Comparison of ENCODE assay signal across 26 mouse cellular contexts in the genomic region with DNA sequence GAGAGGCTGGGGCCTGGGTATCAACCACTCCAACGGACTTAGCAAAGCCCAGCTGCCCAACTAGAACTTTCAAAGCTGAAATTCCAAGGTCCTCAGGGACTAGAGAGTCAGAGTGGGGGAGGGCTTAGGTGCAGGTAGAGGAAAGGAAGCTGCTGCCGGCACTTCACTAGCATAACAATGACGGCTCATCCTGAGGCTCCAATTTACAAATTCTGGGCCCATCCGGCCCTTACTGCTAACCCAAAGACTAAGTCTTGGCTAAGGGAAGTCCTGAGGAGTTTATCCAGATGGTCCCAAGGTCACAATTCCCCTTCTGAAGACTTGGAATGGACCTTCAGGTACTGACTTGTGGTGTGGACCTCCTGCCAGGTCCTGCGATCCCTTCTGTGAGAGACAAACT. TPM values are rescaled to one million over a fixed set of nuclear protein-coding genes. Genes with fewer than 3 reads are reported as not detected.
"Had no signal": no experiment of that assay in that cellular context is flagged by ENCODE, and none has a peak within 500 bp of the region (broad histone marks: within the 10 kb centered on the region; RNA-seq: fewer than 3 reads in every experiment).

No protein-coding gene starts in this region.

- H3K9me3 ChIP-seq: limb, embryonic 10.5 days; limb, embryonic 13.5 days; liver, embryonic 12.5 days; liver, embryonic 15.5 days; lung, embryonic 15.5 days; midbrain, embryonic 10.5 days; neural tube, embryonic 13.5 days had no signal

- H3K9ac ChIP-seq: liver, embryonic 12.5 days; liver, embryonic 15.5 days; lung, embryonic 15.5 days; neural tube, embryonic 13.5 days had no signal

- H3K27ac ChIP-seq: limb, embryonic 10.5 days; limb, embryonic 13.5 days; liver, embryonic 12.5 days; liver, embryonic 15.5 days; lung, embryonic 15.5 days; midbrain, embryonic 10.5 days; neural tube, embryonic 13.5 days; stomach, postnatal 0 days had no signal

- ATAC-seq: liver, embryonic 12.5 days had no signal

- H3K4me3 ChIP-seq: limb, embryonic 10.5 days; limb, embryonic 13.5 days; liver, embryonic 12.5 days; liver, embryonic 15.5 days; lung, embryonic 15.5 days; megakaryocyte, embryonic 14.5 days; midbrain, embryonic 10.5 days; neural tube, embryonic 13.5 days had no signal

- DNase-seq: kidney, adult 9 months; kidney, postnatal 14 days; kidney, postnatal 4 days; liver; lung, adult 18-20 months; lung, postnatal 10 days; lung, postnatal 36 days; midbrain, embryonic 14.5 days; right cerebral cortex, postnatal 4 days; thymus, adult 2 months; thymus, postnatal 14 days; thymus, postnatal 4 days had no signal

- H3K36me3 ChIP-seq: limb, embryonic 10.5 days; limb, embryonic 13.5 days; liver, embryonic 12.5 days; liver, embryonic 15.5 days; lung, embryonic 15.5 days; midbrain, embryonic 10.5 days; neural tube, embryonic 13.5 days had no signal

- H3K4me2 ChIP-seq: limb, embryonic 13.5 days; liver, embryonic 12.5 days; liver, embryonic 15.5 days; lung, embryonic 15.5 days; neural tube, embryonic 13.5 days had no signal

RNA-seq across cellular contexts. Expression of a gene that starts 1.9 kb away (rescaled TPM):
- total RNA-seq: layer of hippocampus, adult 18-20 months; layer of hippocampus, postnatal 14 days; left cerebral cortex, adult 8-10 months; left cerebral cortex, postnatal 14 days had no signal
- polyA plus RNA-seq: liver, embryonic 12.5 days; liver, embryonic 15.5 days; midbrain, embryonic 14.5 days; neural tube, embryonic 13.5 days; stomach, embryonic 14.5 days; stomach, postnatal 0 days had no signal

RNA-seq across cellular contexts. Expression of a gene that starts 33.0 kb away (rescaled TPM):
- polyA plus RNA-seq: liver, embryonic 12.5 days; liver, embryonic 15.5 days had no signal

RNA-seq across cellular contexts. Expression of a gene that starts 51.0 kb away (rescaled TPM):
- polyA plus RNA-seq: limb, embryonic 10.5 days; liver, embryonic 15.5 days had no signal
